Mouse (Mus musculus): ENCODE measurements around the gene Masp1. TPM values are rescaled to one million over a fixed set of nuclear protein-coding genes. Genes with fewer than 3 reads are reported as not detected.

Gene Masp1
- polyA plus RNA-seq, 1 experiment, result 0.12 TPM

GRCm38 (mm10) chr16:23550346-23550980 is 29.8 kb upstream of the Masp1 start:
- H3K27ac ChIP-seq (ENCODE audit: insufficient read depth, low read length), result no peak overlapping the region
- H3K27me3 ChIP-seq (ENCODE audit: control insufficient read depth, insufficient read depth, low read length), result no peaks in the 10 kb centered on the region
- peak; percentile 23 to 49 for DNase-seq (ENCODE audit: low read depth in 1 of 2, low spot score in 2 of 2)
- TF ChIP-seq CTCF (IDR thresholded peaks at IDR 0.05; ENCODE audit: extremely low read depth, insufficient read depth, insufficient read length, insufficient replicate concordance) (peak; percentile 84; the same call in 1 of the 2 replicates), POLR2A (IDR thresholded peaks at IDR 0.05; ENCODE audit: low read depth, low read length) (no peak)
- H3K36me3 ChIP-seq (ENCODE audit: control insufficient read depth, insufficient read depth, low read length), result no peaks in the 10 kb centered on the region
- 50% methylated on average over 8 of the region's 8 CpGs for WGBS
- H3K4me1 ChIP-seq (ENCODE audit: control insufficient read depth, insufficient read depth, insufficient read length), result no peaks in the 10 kb centered on the region
- H3K4me3 ChIP-seq (ENCODE audit: extremely low read depth, insufficient read depth, insufficient read length), result no peak overlapping the region

- DNase-seq (ENCODE audit: low read depth in 1 of 2, low spot score in 2 of 2), result no peak
- H3K4me3 ChIP-seq (ENCODE audit: extremely low read depth, insufficient read depth, insufficient read length), result no peak overlapping the region
- WGBS, result 92% methylated on average over 4 of the region's 4 CpGs
These were observed 27.2 kb upstream of the Masp1 start for GRCm38 (mm10) chr16:23547783-23548182.

DNA sequence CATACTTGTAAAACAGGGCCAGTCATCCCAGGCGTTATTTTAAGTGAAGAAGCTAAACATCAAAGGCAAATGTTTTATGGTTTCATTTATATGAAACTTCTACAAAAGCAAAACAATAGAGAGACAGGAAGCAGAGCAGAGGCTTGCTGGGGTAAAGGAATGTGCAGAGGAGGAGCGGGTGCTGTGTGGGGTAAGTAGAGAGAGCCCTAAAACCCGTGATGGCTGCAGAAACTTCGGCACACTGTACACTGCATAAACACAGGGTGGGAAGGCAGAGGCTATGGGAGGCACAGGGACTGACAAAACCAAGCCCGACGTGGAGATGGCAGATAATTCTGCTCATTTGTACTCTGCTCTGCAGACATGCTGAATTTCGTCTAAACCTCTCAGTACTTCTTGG is 23.7 kb upstream of the Masp1 start:
- H3K27ac ChIP-seq (ENCODE audit: insufficient read depth, low read length), result 0 out of 2 replicates have a peak overlapping the region, but pooled peaks have one; percentile 29
- 52% methylated on average over 7 of the region's 7 CpGs for WGBS
- DNase-seq (ENCODE audit: low read depth in 1 of 2, low spot score in 2 of 2), result no peak
- TF ChIP-seq CTCF (IDR thresholded peaks at IDR 0.05; ENCODE audit: extremely low read depth, insufficient read depth, insufficient read length, insufficient replicate concordance) (no peak), POLR2A (IDR thresholded peaks at IDR 0.05; ENCODE audit: low read depth, low read length) (no peak)
- H3K36me3 ChIP-seq (ENCODE audit: control insufficient read depth, insufficient read depth, low read length), result no peaks in the 10 kb centered on the region
- H3K4me3 ChIP-seq (ENCODE audit: extremely low read depth, insufficient read depth, insufficient read length), result no peak overlapping the region
- no peaks in the 10 kb centered on the region for H3K27me3 ChIP-seq (ENCODE audit: control insufficient read depth, insufficient read depth, low read length)
- no peaks in the 10 kb centered on the region for H3K4me1 ChIP-seq (ENCODE audit: control insufficient read depth, insufficient read depth, insufficient read length)

More at GRCm38 (mm10) chr16:23547783-23548182, 27.2 kb upstream of the Masp1 start:
- Histone ChIP-seq H3K36me3 (ENCODE audit: control insufficient read depth, insufficient read depth, low read length) (no peaks in the 10 kb centered on the region), H3K27me3 (ENCODE audit: control insufficient read depth, insufficient read depth, low read length) (no peaks in the 10 kb centered on the region), H3K27ac (ENCODE audit: insufficient read depth, low read length) (no peak overlapping the region), H3K4me1 (ENCODE audit: control insufficient read depth, insufficient read depth, insufficient read length) (no peaks in the 10 kb centered on the region)
- TF ChIP-seq CTCF (IDR thresholded peaks at IDR 0.05; ENCODE audit: extremely low read depth, insufficient read depth, insufficient read length, insufficient replicate concordance), result no peak
- TF ChIP-seq POLR2A (IDR thresholded peaks at IDR 0.05; ENCODE audit: low read depth, low read length), result no peak

GRCm38 (mm10) chr16:23542866-23543265 is 22.3 kb upstream of the Masp1 start:
- no peak overlapping the region for H3K27ac ChIP-seq (ENCODE audit: insufficient read depth, low read length)
- no peak overlapping the region for H3K4me3 ChIP-seq (ENCODE audit: extremely low read depth, insufficient read depth, insufficient read length)
- H3K4me1 ChIP-seq (ENCODE audit: control insufficient read depth, insufficient read depth, insufficient read length), result no peaks in the 10 kb centered on the region
- no peaks in the 10 kb centered on the region for H3K27me3 ChIP-seq (ENCODE audit: control insufficient read depth, insufficient read depth, low read length)
- TF ChIP-seq POLR2A (IDR thresholded peaks at IDR 0.05; ENCODE audit: low read depth, low read length) (no peak), CTCF (IDR thresholded peaks at IDR 0.05; ENCODE audit: extremely low read depth, insufficient read depth, insufficient read length, insufficient replicate concordance) (no peak)
- H3K36me3 ChIP-seq (ENCODE audit: control insufficient read depth, insufficient read depth, low read length), result no peaks in the 10 kb centered on the region
- DNase-seq (ENCODE audit: low read depth in 1 of 2, low spot score in 2 of 2), result no peak
- WGBS, result 89% methylated on average over 4 of the region's 4 CpGs

DNA sequence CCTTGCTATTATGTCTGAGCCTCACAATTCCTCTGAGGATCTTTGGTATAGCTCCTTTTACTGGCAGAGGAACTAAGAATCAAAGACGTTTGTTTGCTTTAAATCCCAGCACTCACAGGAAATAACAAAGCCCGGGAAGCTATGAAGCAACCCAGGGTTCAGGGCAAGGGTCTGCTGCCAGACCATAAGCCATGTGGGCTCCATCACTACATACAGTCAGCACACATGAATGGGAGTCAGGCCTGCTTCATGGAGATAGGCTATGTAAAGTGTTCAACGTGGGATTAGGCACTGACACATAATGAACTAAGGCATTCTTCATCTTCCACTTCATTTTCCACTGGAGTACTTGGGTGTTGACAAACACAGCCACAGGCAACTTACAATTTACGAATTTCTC is 20.4 kb upstream of the Masp1 start:
- no peak overlapping the region for H3K4me3 ChIP-seq (ENCODE audit: extremely low read depth, insufficient read depth, insufficient read length)
- no peaks in the 10 kb centered on the region for H3K4me1 ChIP-seq (ENCODE audit: control insufficient read depth, insufficient read depth, insufficient read length)
- no peaks in the 10 kb centered on the region for H3K36me3 ChIP-seq (ENCODE audit: control insufficient read depth, insufficient read depth, low read length)
- DNase-seq (ENCODE audit: low read depth in 1 of 2, low spot score in 2 of 2), result no peak
- no peak for TF ChIP-seq POLR2A (IDR thresholded peaks at IDR 0.05; ENCODE audit: low read depth, low read length)
- no peak overlapping the region for H3K27ac ChIP-seq (ENCODE audit: insufficient read depth, low read length)
- H3K27me3 ChIP-seq (ENCODE audit: control insufficient read depth, insufficient read depth, low read length), result no peaks in the 10 kb centered on the region
- WGBS, result 59% methylated on average over 4 of the region's 4 CpGs

DNA sequence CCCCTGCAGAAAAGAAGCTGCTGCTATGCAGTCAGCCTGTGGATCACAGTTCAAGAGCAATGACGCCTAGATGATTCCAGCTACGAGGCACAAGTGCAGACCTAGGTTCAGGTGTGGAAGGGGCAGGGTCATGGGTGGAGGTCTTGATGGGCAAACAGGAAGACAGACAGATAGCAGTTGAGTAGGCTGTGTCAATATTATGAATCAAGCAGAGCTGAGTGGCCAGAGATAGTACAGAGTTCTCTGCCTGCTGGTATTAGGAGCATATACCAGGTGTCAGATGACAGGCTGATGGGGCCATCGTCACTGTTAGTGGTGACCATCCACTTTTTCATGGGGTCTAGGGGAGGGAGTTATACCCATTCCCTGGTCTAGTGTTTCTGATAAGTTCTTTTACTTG is 13.1 kb upstream of the Masp1 start:
- TF ChIP-seq POLR2A (IDR thresholded peaks at IDR 0.05; ENCODE audit: low read depth, low read length), result no peak
- no peak for TF ChIP-seq CTCF (IDR thresholded peaks at IDR 0.05; ENCODE audit: extremely low read depth, insufficient read depth, insufficient read length, insufficient replicate concordance)
- H3K36me3 ChIP-seq (ENCODE audit: control insufficient read depth, insufficient read depth, low read length), result no peaks in the 10 kb centered on the region
- DNase-seq (ENCODE audit: low read depth in 1 of 2, low spot score in 2 of 2), result no peak
- H3K4me1 ChIP-seq (ENCODE audit: control insufficient read depth, insufficient read depth, insufficient read length), result no peaks in the 10 kb centered on the region
- no peaks in the 10 kb centered on the region for H3K27me3 ChIP-seq (ENCODE audit: control insufficient read depth, insufficient read depth, low read length)
- 88% methylated on average over 3 of the region's 3 CpGs for WGBS
- no peak overlapping the region for H3K27ac ChIP-seq (ENCODE audit: insufficient read depth, low read length)
- no peak overlapping the region for H3K4me3 ChIP-seq (ENCODE audit: extremely low read depth, insufficient read depth, insufficient read length)

- no peak for DNase-seq (ENCODE audit: low read depth in 1 of 2, low spot score in 2 of 2)
- Histone ChIP-seq H3K4me3 (ENCODE audit: extremely low read depth, insufficient read depth, insufficient read length) (no peak overlapping the region), H3K27me3 (ENCODE audit: control insufficient read depth, insufficient read depth, low read length) (no peaks in the 10 kb centered on the region), H3K4me1 (ENCODE audit: control insufficient read depth, insufficient read depth, insufficient read length) (no peaks in the 10 kb centered on the region), H3K36me3 (ENCODE audit: control insufficient read depth, insufficient read depth, low read length) (no peaks in the 10 kb centered on the region), H3K27ac (ENCODE audit: insufficient read depth, low read length) (no peak overlapping the region)
- 87% methylated on average over 4 of the region's 4 CpGs for WGBS
- TF ChIP-seq CTCF (IDR thresholded peaks at IDR 0.05; ENCODE audit: extremely low read depth, insufficient read depth, insufficient read length, insufficient replicate concordance), result no peak
- no peak for TF ChIP-seq POLR2A (IDR thresholded peaks at IDR 0.05; ENCODE audit: low read depth, low read length)
These were observed 8.6 kb upstream of the Masp1 start for GRCm38 (mm10) chr16:23529186-23529585.

Data from spleen, adult 2 months (tissue).